Mouse (Mus musculus): ENCODE data around the gene Garnl3. TPM values are rescaled to one million over a fixed set of nuclear protein-coding genes. Genes with fewer than 3 reads are reported as not detected.
A peak's percentile ranks its signal among the peaks of the same experiment; 100 is the strongest.

Garnl3 gene
- total RNA-seq, 1 experiment, result 8.5 TPM

- no peak for TF ChIP-seq HCFC1 (IDR thresholded peaks at IDR 0.05; ENCODE audit: borderline replicate concordance, insufficient read depth, low read length)
- no peak for TF ChIP-seq CHD2 (IDR thresholded peaks at IDR 0.05; ENCODE audit: low read depth, low read length)
- TF ChIP-seq MAFK (IDR thresholded peaks at IDR 0.05; ENCODE audit: insufficient read depth, low read depth, low read length), result no peak
- no peak for TF ChIP-seq ZNF384 (IDR thresholded peaks at IDR 0.05; ENCODE audit: low read depth, low read length)
- no peak for TF ChIP-seq ZC3H11A (IDR thresholded peaks at IDR 0.05; ENCODE audit: borderline replicate concordance, low read depth, low read length)
- DNase-seq (ENCODE audit: low read depth, low spot score), result no peak
- Histone ChIP-seq H3K9me3 (ENCODE audit: control insufficient read depth, insufficient read depth, low read depth, low read length) (no peaks in the 10 kb centered on the region), H3K9ac (ENCODE audit: insufficient read depth, low read depth, low read length, poor library complexity, severe bottlenecking) (no peak overlapping the region), H3K4me1 (ENCODE audit: control insufficient read depth in 2 of 2, insufficient read depth in 2 of 2, low read length in 2 of 2, poor library complexity in 1 of 2) (peaks cover 0 to 15% of the 10 kb centered on the region in 2 experiments; a peak in 2 of 4 replicates), H3K27ac (ENCODE audit: insufficient read depth, low read depth, low read length, poor library complexity, severe bottlenecking) (no peak overlapping the region), H3K36me3 (ENCODE audit: control insufficient read depth, insufficient read depth, low read length, poor library complexity, severe bottlenecking) (no peaks in the 10 kb centered on the region; the same call in 1 of the 2 replicates), H3K4me3 (ENCODE audit: insufficient read depth in 1 of 2, low read depth in 1 of 2, low read length in 2 of 2, poor library complexity in 1 of 2, severe bottlenecking in 1 of 2) (no peak overlapping the region)
- in situ Hi-C loops (cut with MboI; ENCODE audit: low sequenced_read_pairs in 2 of 2, unreplicated experiment in 2 of 2), result no loop called here
These were observed 29.0 kb upstream of the Garnl3 start for GRCm38 (mm10) chr2:33160326-33160973.

- Histone ChIP-seq H3K36me3 (ENCODE audit: control insufficient read depth, insufficient read depth, low read length, poor library complexity, severe bottlenecking) (no peaks in the 10 kb centered on the region; the same call in 1 of the 2 replicates), H3K4me1 (ENCODE audit: control insufficient read depth in 2 of 2, insufficient read depth in 2 of 2, low read length in 2 of 2, poor library complexity in 1 of 2) (peaks cover 0 to 15% of the 10 kb centered on the region in 2 experiments; a peak in 2 of 4 replicates), H3K9ac (ENCODE audit: insufficient read depth, low read depth, low read length, poor library complexity, severe bottlenecking) (no peak overlapping the region), H3K27ac (ENCODE audit: insufficient read depth, low read depth, low read length, poor library complexity, severe bottlenecking) (no peak overlapping the region), H3K9me3 (ENCODE audit: control insufficient read depth, insufficient read depth, low read depth, low read length) (no peaks in the 10 kb centered on the region), H3K4me3 (ENCODE audit: insufficient read depth in 1 of 2, low read depth in 1 of 2, low read length in 2 of 2, poor library complexity in 1 of 2, severe bottlenecking in 1 of 2) (no peak overlapping the region)
- peak; percentile 48 for DNase-seq (ENCODE audit: low read depth, low spot score)
- TF ChIP-seq MAFK (IDR thresholded peaks at IDR 0.05; ENCODE audit: insufficient read depth, low read depth, low read length) (no peak), ZNF384 (IDR thresholded peaks at IDR 0.05; ENCODE audit: low read depth, low read length) (no peak), HCFC1 (IDR thresholded peaks at IDR 0.05; ENCODE audit: borderline replicate concordance, insufficient read depth, low read length) (no peak), CHD2 (IDR thresholded peaks at IDR 0.05; ENCODE audit: low read depth, low read length) (no peak), ZC3H11A (IDR thresholded peaks at IDR 0.05; ENCODE audit: borderline replicate concordance, low read depth, low read length) (no peak)
- in situ Hi-C loops (cut with MboI; ENCODE audit: low sequenced_read_pairs in 2 of 2, unreplicated experiment in 2 of 2), result loop anchor here (5.0 to 10.0 kb wide), 2 partner anchors 193 to 195 kb away; no protein-coding TSS in a partner anchor
These were observed 28.1 kb upstream of the Garnl3 start for GRCm38 (mm10) chr2:33159593-33159992.

- in situ Hi-C loops (cut with MboI; ENCODE audit: low sequenced_read_pairs in 2 of 2, unreplicated experiment in 2 of 2), result loop anchor here (5.0 to 10.0 kb wide), 2 partner anchors 193 to 196 kb away; no protein-coding TSS in a partner anchor
- Histone ChIP-seq H3K4me3 (ENCODE audit: insufficient read depth in 1 of 2, low read depth in 1 of 2, low read length in 2 of 2, poor library complexity in 1 of 2, severe bottlenecking in 1 of 2) (no peak overlapping the region), H3K9ac (ENCODE audit: insufficient read depth, low read depth, low read length, poor library complexity, severe bottlenecking) (no peak overlapping the region), H3K36me3 (ENCODE audit: control insufficient read depth, insufficient read depth, low read length, poor library complexity, severe bottlenecking) (no peaks in the 10 kb centered on the region; the same call in 1 of the 2 replicates), H3K9me3 (ENCODE audit: control insufficient read depth, insufficient read depth, low read depth, low read length) (no peaks in the 10 kb centered on the region), H3K27ac (ENCODE audit: insufficient read depth, low read depth, low read length, poor library complexity, severe bottlenecking) (no peak overlapping the region), H3K4me1 (ENCODE audit: control insufficient read depth in 2 of 2, insufficient read depth in 2 of 2, low read length in 2 of 2, poor library complexity in 1 of 2) (peaks cover 0 to 15% of the 10 kb centered on the region in 2 experiments; a peak in 2 of 4 replicates)
- DNase-seq (ENCODE audit: low read depth, low spot score), result no peak
- TF ChIP-seq MAFK (IDR thresholded peaks at IDR 0.05; ENCODE audit: insufficient read depth, low read depth, low read length) (no peak), CHD2 (IDR thresholded peaks at IDR 0.05; ENCODE audit: low read depth, low read length) (no peak), HCFC1 (IDR thresholded peaks at IDR 0.05; ENCODE audit: borderline replicate concordance, insufficient read depth, low read length) (no peak), ZC3H11A (IDR thresholded peaks at IDR 0.05; ENCODE audit: borderline replicate concordance, low read depth, low read length) (no peak)
These were observed 27.4 kb upstream of the Garnl3 start for GRCm38 (mm10) chr2:33158895-33159294.

GRCm38 (mm10) chr2:33156283-33156781, 24.9 kb upstream of the Garnl3 start:
- Histone ChIP-seq H3K9ac (ENCODE audit: insufficient read depth, low read depth, low read length, poor library complexity, severe bottlenecking) (no peak overlapping the region), H3K4me3 (ENCODE audit: insufficient read depth in 1 of 2, low read depth in 1 of 2, low read length in 2 of 2, poor library complexity in 1 of 2, severe bottlenecking in 1 of 2) (no peak overlapping the region), H3K9me3 (ENCODE audit: control insufficient read depth, insufficient read depth, low read depth, low read length) (no peaks in the 10 kb centered on the region), H3K4me1 (ENCODE audit: control insufficient read depth in 2 of 2, insufficient read depth in 2 of 2, low read length in 2 of 2, poor library complexity in 1 of 2) (peaks cover 0 to 15% of the 10 kb centered on the region in 2 experiments; a peak in 2 of 4 replicates), H3K27ac (ENCODE audit: insufficient read depth, low read depth, low read length, poor library complexity, severe bottlenecking) (no peak overlapping the region), H3K36me3 (ENCODE audit: control insufficient read depth, insufficient read depth, low read length, poor library complexity, severe bottlenecking) (no peaks in the 10 kb centered on the region; the same call in 1 of the 2 replicates)
- TF ChIP-seq CHD2 (IDR thresholded peaks at IDR 0.05; ENCODE audit: low read depth, low read length) (no peak), ZC3H11A (IDR thresholded peaks at IDR 0.05; ENCODE audit: borderline replicate concordance, low read depth, low read length) (no peak), ZNF384 (IDR thresholded peaks at IDR 0.05; ENCODE audit: low read depth, low read length) (no peak), HCFC1 (IDR thresholded peaks at IDR 0.05; ENCODE audit: borderline replicate concordance, insufficient read depth, low read length) (no peak), MAFK (IDR thresholded peaks at IDR 0.05; ENCODE audit: insufficient read depth, low read depth, low read length) (no peak)
- in situ Hi-C loops (cut with MboI; ENCODE audit: low sequenced_read_pairs in 2 of 2, unreplicated experiment in 2 of 2), result loop anchor here (5.0 to 10.0 kb wide), 2 partner anchors 196 to 198 kb away; no protein-coding TSS in a partner anchor
- DNase-seq (ENCODE audit: low read depth, low spot score), result no peak

All from ES-E14 (cell line).